Mouse (Mus musculus) cortical plate, adult 2 months (tissue): ENCODE measurements around the gene Fam19a3.

Experiments
- CTCF ChIP-seq: fragments of 200-500 bp; IDR thresholded peaks from 2 replicates; pipeline ENCODE4 v1.5.1; 2011; ENCODE audit warnings: mild to moderate bottlenecking, control low read depth, low read length; ENCODE audit not compliant: insufficient read depth; ENCODE audit errors: extremely low read depth
- POLR2A ChIP-seq: fragments of 200-500 bp; IDR thresholded peaks from 2 replicates; pipeline ENCODE4 v1.6.1; 2011; ENCODE audit warnings: mild to moderate bottlenecking, low read length, control low read depth; ENCODE audit not compliant: insufficient read depth; ENCODE audit errors: extremely low read depth

DNA sequence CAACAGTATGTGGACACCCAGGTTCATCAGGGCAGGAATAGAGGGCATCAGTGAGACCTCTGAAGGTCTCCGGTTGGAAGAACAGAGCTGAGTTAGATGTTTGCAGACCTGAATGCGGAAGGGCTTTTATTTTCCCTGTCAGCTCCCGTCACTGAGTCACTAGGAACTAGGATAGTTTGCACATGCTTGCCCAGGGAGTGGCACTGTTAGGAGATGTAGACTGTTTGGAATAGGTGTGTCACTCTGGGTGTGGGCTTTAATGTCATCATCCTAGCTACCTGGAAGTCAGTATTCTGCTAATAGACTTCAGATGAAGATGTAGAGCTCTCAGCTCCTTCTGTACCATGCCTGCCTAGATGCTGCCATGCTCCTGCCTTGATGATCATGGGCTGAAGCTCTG lies 39.7 kb downstream of the Fam19a3 start:
- no peak for TF ChIP-seq CTCF
- TF ChIP-seq POLR2A: no peak
